Mouse (Mus musculus) embryonic facial prominence, embryonic 10.5 days (tissue): ENCODE results near the gene Gm9821. TPM values are rescaled to one million over a fixed set of nuclear protein-coding genes. Genes with fewer than 3 reads are reported as not detected.

Experiments used
- DNase-seq: peaks from one replicate; pipeline ENCODE4 v3.0.0-alpha.2; 2017; ENCODE audit warnings: low spot score
- H3K27ac ChIP-seq: fragments of 300-500 bp; sonication (generic); replicated peaks from 2 replicates; pipeline ENCODE4 v1.5.1; 2016; ENCODE audit warnings: mild to moderate bottlenecking
- H3K27me3 ChIP-seq: fragments of 300-500 bp; sonication (generic); replicated peaks from 2 replicates; pipeline ENCODE4 v1.6.1; 2016; ENCODE audit warnings: low read depth, mild to moderate bottlenecking; ENCODE audit not compliant: poor library complexity, severe bottlenecking
- H3K36me3 ChIP-seq: fragments of 300-500 bp; sonication (generic); replicated peaks from 2 replicates; pipeline ENCODE4 v1.6.1; 2016; ENCODE audit warnings: mild to moderate bottlenecking, moderate library complexity
- H3K4me1 ChIP-seq: fragments of 300-500 bp; sonication (generic); 2 replicates; pipeline ENCODE4 v1.6.1; 2016
- H3K4me3 ChIP-seq: fragments of 300-500 bp; sonication (generic); 2 replicates; pipeline ENCODE4 v1.5.1; 2016; ENCODE audit warnings: mild to moderate bottlenecking, moderate library complexity
- H3K9me3 ChIP-seq: fragments of 300-500 bp; sonication (generic); 2 replicates; pipeline ENCODE4 v1.6.1; 2016; ENCODE audit warnings: mild to moderate bottlenecking
- WGBS: fragments of 180-500 bp; shearing (Covaris S2); methylation state at CpG from one replicate; pipeline ENCODE4 v1.1.7; 2016; 5-methylcytosine and 5-hydroxymethylcytosine counted together
- polyA plus RNA-seq: library from polyadenylated mRNA; unstranded; fragments of >200 nt; fragmentation: Nextera tagmentation; extraction: Ambion mirVana; gene quantifications from 2 replicates; pipeline ENCODE4 v1.2.1, GENCODE M21; 2016

Gm9821 gene
- polyA plus RNA-seq, result 0.23 and 0.41 TPM in 2 replicates

DNA sequence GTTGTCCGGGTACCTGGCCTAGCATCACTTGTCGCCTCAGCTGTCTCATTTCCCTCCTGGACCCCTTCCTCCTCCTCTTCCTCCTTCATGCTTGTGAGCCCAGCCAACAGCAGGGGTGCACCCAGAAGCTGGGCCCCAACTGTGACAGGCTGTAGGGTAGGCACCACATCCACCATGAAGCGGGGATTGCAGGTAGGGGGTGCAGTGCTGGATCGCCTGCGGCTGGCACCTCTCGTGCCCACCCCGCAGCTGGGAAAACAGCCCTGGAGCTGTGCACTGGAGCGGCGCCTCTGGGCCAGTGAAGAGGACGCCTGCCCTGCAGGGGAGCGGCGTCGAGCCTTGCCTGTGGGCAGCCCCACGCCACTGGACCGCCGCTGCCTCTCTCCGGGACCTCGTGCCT, at the start of gene Gm9821:
TSS of gene Gm9821 (plus strand) at position 221 of the 400 bp plus-strand sequence.
- Histone ChIP-seq H3K36me3 (peaks cover 38% of the 10 kb centered on the region), H3K27ac (peak within 1 kb of the TSS; percentile 65), H3K4me1 (peaks cover 62% of the 10 kb centered on the region), H3K9me3 (no peaks in the 10 kb centered on the region), H3K27me3 (no peaks in the 10 kb centered on the region), H3K4me3 (peak within 1 kb of the TSS; percentile 21; the same call in 1 of the 2 replicates)
- WGBS, result 81% methylated on average over 18 of the region's 18 CpGs
- no peak for DNase-seq

DNA sequence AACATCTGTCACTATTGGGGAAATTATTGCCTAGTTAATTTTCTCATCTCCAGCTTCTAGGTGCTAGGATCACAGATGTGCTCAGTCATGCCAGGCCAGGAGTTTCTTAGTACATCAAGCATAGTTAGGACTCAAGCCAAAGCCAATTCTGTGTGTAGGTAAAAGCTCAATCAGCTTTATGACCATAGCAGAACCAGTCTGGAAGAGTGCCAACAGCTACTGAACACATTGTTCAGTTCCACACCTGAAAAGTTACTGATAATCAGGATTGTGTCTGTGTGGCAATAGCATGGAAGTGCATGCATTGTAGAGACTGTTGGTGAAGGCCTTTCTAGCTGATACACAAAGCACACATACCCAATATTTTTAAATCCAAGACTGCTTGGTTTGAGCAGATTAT, 47.5 kb upstream of the Gm9821 start:
- no peaks in the 10 kb centered on the region for H3K27me3 ChIP-seq
- H3K9me3 ChIP-seq, result no peaks in the 10 kb centered on the region
- no peak for DNase-seq
- no peak overlapping the region for H3K4me3 ChIP-seq
- H3K27ac ChIP-seq, result no peak overlapping the region
- no peaks in the 10 kb centered on the region for H3K4me1 ChIP-seq
- H3K36me3 ChIP-seq, result peaks cover 76% of the 10 kb centered on the region

DNA sequence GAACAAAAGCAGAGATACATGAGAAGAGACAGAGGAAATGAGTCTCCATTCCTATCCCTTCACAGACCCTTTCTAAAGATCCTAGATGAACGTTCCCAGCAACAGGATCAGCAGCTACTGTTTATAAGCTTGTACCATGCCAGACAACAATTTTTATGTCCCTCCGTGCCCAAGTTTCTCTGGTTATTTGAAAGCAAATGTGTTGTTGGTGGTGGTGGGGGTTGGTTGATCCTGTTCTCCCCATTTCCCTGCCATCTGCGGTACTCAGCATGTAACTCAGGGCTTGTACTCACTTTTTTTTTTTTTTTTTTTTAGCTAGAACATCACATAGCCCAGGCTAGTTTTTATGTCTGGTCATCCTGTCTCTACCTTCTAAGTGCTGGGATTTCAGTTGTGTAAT, 46.4 kb upstream of the Gm9821 start:
- Histone ChIP-seq H3K36me3 (peaks cover 70% of the 10 kb centered on the region), H3K27ac (no peak overlapping the region), H3K4me3 (no peak overlapping the region), H3K27me3 (no peaks in the 10 kb centered on the region), H3K9me3 (no peaks in the 10 kb centered on the region), H3K4me1 (no peaks in the 10 kb centered on the region)
- WGBS, result 91% methylated on average over 3 of the region's 3 CpGs
- DNase-seq, result no peak

- Histone ChIP-seq H3K27me3 (no peaks in the 10 kb centered on the region), H3K4me3 (no peak overlapping the region), H3K9me3 (no peaks in the 10 kb centered on the region), H3K36me3 (peaks cover 71% of the 10 kb centered on the region), H3K27ac (no peak overlapping the region), H3K4me1 (no peaks in the 10 kb centered on the region)
- no peak for DNase-seq
- 93% methylated on average over 8 of the region's 8 CpGs for WGBS
These were observed 45.1 kb upstream of the Gm9821 start for GRCm38 (mm10) chr2:91900431-91900830.

DNA sequence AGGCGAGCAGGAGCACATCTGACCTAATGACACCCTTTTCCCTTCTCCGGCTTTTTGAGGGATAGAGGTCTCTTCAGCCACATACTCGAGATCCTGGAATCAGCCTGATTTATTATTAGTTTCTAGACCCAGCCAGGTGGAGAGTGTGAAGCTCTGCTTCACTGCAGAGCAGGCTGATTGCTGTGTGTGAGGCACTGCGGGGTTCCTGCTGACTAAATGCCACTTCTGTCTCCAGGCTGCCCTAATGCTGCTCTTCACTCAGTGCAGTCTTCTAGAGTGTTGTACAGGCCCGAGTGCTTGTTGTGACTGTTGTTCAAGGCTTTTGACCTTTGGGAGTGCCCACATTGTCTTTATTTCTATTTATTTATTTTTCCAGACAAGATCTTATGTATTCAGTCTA, 43.2 kb upstream of the Gm9821 start:
- H3K36me3 ChIP-seq, result peaks cover 74% of the 10 kb centered on the region
- H3K27me3 ChIP-seq, result no peaks in the 10 kb centered on the region
- 76% methylated on average over 5 of the region's 5 CpGs for WGBS
- no peaks in the 10 kb centered on the region for H3K4me1 ChIP-seq
- DNase-seq, result no peak
- no peak overlapping the region for H3K27ac ChIP-seq
- H3K9me3 ChIP-seq, result no peaks in the 10 kb centered on the region
- no peak overlapping the region for H3K4me3 ChIP-seq

DNA sequence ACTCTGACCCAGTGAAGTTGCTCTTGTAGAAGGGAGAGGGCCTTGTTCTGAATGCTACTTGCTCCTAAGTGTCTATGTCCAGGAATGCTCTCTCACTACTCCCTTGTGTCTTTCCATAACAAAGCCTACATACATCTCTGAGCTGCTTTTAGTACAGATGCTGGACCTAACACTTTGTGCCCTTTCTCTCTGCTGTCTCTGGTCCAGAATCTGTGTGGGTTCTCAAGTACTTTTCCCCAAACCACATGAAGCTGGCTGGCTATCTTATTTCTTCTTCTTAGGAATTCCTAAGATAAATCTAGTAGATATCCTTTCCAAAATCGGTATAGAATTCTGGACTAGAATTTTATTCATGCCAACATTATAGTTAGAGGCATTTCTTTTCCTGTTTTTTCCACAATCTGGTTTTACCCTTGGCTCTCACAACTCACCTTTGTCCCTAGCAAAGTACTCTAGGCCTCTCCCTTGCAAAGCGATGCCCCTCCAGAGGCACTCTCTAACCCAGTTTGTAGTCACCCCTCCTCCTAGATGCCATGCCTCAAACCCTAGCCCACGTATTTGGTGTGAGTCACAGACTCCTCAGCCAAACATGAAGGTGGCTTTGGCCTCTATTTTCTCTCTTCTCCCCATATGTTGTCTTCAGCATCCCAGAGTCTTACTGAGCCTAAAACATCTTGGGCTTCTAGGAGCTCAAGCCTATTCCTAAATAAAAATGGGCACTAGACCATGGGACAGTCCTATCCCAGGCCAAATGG, 42.2 kb upstream of the Gm9821 start:
- DNase-seq, result no peak
- 86% methylated on average over 3 of the region's 3 CpGs for WGBS
- no peak overlapping the region for H3K4me3 ChIP-seq
- no peaks in the 10 kb centered on the region for H3K9me3 ChIP-seq
- peaks cover 68% of the 10 kb centered on the region for H3K36me3 ChIP-seq
- no peak overlapping the region for H3K27ac ChIP-seq
- no peaks in the 10 kb centered on the region for H3K27me3 ChIP-seq
- no peaks in the 10 kb centered on the region for H3K4me1 ChIP-seq

GRCm38 (mm10) chr2:91904618-91905307, 40.7 kb upstream of the Gm9821 start:
- 85% methylated on average over 5 of the region's 5 CpGs for WGBS
- Histone ChIP-seq H3K4me1 (no peaks in the 10 kb centered on the region), H3K27me3 (no peaks in the 10 kb centered on the region), H3K4me3 (no peak overlapping the region), H3K9me3 (no peaks in the 10 kb centered on the region), H3K27ac (no peak overlapping the region), H3K36me3 (peaks cover 72% of the 10 kb centered on the region)
- DNase-seq, result no peak

GRCm38 (mm10) chr2:91906141-91906540, 39.4 kb upstream of the Gm9821 start:
- Histone ChIP-seq H3K36me3 (peaks cover 73% of the 10 kb centered on the region), H3K9me3 (no peaks in the 10 kb centered on the region)

GRCm38 (mm10) chr2:91912616-91913015, 32.9 kb upstream of the Gm9821 start:
- no peak for DNase-seq
- peaks cover 95% of the 10 kb centered on the region for H3K36me3 ChIP-seq
- no peak overlapping the region for H3K27ac ChIP-seq
- no peak overlapping the region for H3K4me3 ChIP-seq
- WGBS, result 87% methylated on average over 3 of the region's 3 CpGs
- H3K4me1 ChIP-seq, result no peaks in the 10 kb centered on the region
- H3K27me3 ChIP-seq, result no peaks in the 10 kb centered on the region
- H3K9me3 ChIP-seq, result no peaks in the 10 kb centered on the region

More at GRCm38 (mm10) chr2:91906141-91906540, 39.4 kb upstream of the Gm9821 start:
- Histone ChIP-seq H3K4me3 (no peak overlapping the region), H3K4me1 (no peaks in the 10 kb centered on the region), H3K27ac (no peak overlapping the region), H3K27me3 (no peaks in the 10 kb centered on the region)
- DNase-seq, result no peak
- WGBS, result 90% methylated on average over 2 of the region's 2 CpGs

- DNase-seq, result no peak
These were observed 32.0 kb upstream of the Gm9821 start for GRCm38 (mm10) chr2:91913328-91914110.

GRCm38 (mm10) chr2:91916346-91916977, 29.0 kb upstream of the Gm9821 start:
- peaks cover 82% of the 10 kb centered on the region for H3K36me3 ChIP-seq
- H3K27me3 ChIP-seq, result peaks cover 20% of the 10 kb centered on the region
- no peak overlapping the region for H3K27ac ChIP-seq
- 91% methylated on average over 7 of the region's 7 CpGs for WGBS
- no peak for DNase-seq
- peaks cover 5% of the 10 kb centered on the region for H3K4me1 ChIP-seq
- H3K9me3 ChIP-seq, result no peaks in the 10 kb centered on the region
- no peak overlapping the region for H3K4me3 ChIP-seq

More at GRCm38 (mm10) chr2:91913328-91914110, 32.0 kb upstream of the Gm9821 start:
- H3K4me1 ChIP-seq, result no peaks in the 10 kb centered on the region
- H3K4me3 ChIP-seq, result no peak overlapping the region
- H3K27ac ChIP-seq, result no peak overlapping the region
- H3K27me3 ChIP-seq, result no peaks in the 10 kb centered on the region
- no peaks in the 10 kb centered on the region for H3K9me3 ChIP-seq
- 84% methylated on average over 7 of the region's 7 CpGs for WGBS
- peaks cover 99% of the 10 kb centered on the region for H3K36me3 ChIP-seq

DNA sequence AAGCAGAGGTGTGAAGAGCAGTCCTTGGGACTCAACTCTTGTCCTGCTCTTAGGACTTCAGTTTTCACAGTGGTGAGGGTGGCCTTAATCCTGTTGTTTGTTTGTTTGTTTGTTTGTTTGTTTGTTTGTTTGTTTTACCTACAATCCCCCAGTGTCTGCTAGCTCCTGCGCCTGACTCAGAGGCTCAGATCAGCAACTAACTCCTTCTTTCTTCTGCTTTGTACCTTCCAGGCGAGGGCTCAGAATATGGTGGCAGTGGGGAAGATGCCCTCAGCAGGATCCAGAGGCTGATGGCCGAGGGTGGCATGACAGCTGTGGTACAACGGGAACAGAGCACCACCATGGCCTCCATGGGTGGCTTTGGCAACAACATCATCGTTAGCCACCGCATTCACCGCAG, 28.4 kb upstream of the Gm9821 start:
- Histone ChIP-seq H3K36me3 (peaks cover 75% of the 10 kb centered on the region), H3K4me1 (peaks cover 11% of the 10 kb centered on the region), H3K9me3 (no peaks in the 10 kb centered on the region), H3K27ac (no peak overlapping the region), H3K27me3 (peaks cover 27% of the 10 kb centered on the region), H3K4me3 (no peak overlapping the region)
- DNase-seq, result no peak
- WGBS, result 88% methylated on average over 7 of the region's 7 CpGs
